Mouse (Mus musculus) ES-E14 (cell line): ENCODE measurements around the gene Hdgfl2. TPM values are rescaled to one million over a fixed set of nuclear protein-coding genes. Genes with fewer than 3 reads are reported as not detected.
A peak's percentile ranks its signal among the peaks of the same experiment; 100 is the strongest.

Experiments
- DNase-seq: peaks from one replicate; pipeline ENCODE4 v3.0.0-alpha.2; 2013; ENCODE audit warnings: low read depth, low spot score
- H3K27ac ChIP-seq: 2 replicates; pipeline ENCODE4 v1.5.1; 2012; ENCODE audit warnings: low read depth, mild to moderate bottlenecking, low read length, moderate library complexity, mixed read lengths; ENCODE audit not compliant: poor library complexity, insufficient read depth, severe bottlenecking
- H3K36me3 ChIP-seq: 2 replicates; pipeline ENCODE4 v1.6.1; 2012; ENCODE audit warnings: mild to moderate bottlenecking, low read length, moderate library complexity, mixed read lengths; ENCODE audit not compliant: control insufficient read depth, poor library complexity, insufficient read depth, severe bottlenecking
- H3K4me1 ChIP-seq, 2 experiments: fragments of 150-350 bp in 1 of 2; sonication (generic) in 1 of 2; 2 replicates each; pipeline ENCODE4 v1.6.1; 2012; ENCODE audit warnings: low read length in 2 of 2, mild to moderate bottlenecking in 1 of 2, mixed read lengths in 1 of 2; ENCODE audit not compliant: control insufficient read depth in 2 of 2, insufficient read depth in 2 of 2, poor library complexity in 1 of 2
- H3K4me3 ChIP-seq, 2 experiments: fragments of 150-350 bp in 1 of 2; sonication (generic) in 1 of 2; 2 replicates each; pipeline ENCODE4 v1.5.1; 2012; ENCODE audit warnings: low read length in 2 of 2, low read depth in 1 of 2, mild to moderate bottlenecking in 1 of 2, mixed read lengths in 1 of 2; ENCODE audit not compliant: insufficient read depth in 1 of 2, poor library complexity in 1 of 2, severe bottlenecking in 1 of 2
- H3K9ac ChIP-seq: 2 replicates; pipeline ENCODE4 v1.6.1; 2012; ENCODE audit warnings: low read depth, mild to moderate bottlenecking, low read length, mixed read lengths; ENCODE audit not compliant: poor library complexity, insufficient read depth, severe bottlenecking
- H3K9me3 ChIP-seq: fragments of 150-350 bp; sonication (generic); 2 replicates; pipeline ENCODE4 v1.6.1; 2012; ENCODE audit warnings: low read depth, mild to moderate bottlenecking, low read length; ENCODE audit not compliant: control insufficient read depth, insufficient read depth
- CHD2 ChIP-seq: IDR thresholded peaks from 2 replicates; pipeline ENCODE4 v1.6.1; 2014; ENCODE audit warnings: mild to moderate bottlenecking, low read depth, low read length, inconsistent platforms
- HCFC1 ChIP-seq: IDR thresholded peaks from 2 replicates; pipeline ENCODE4 v1.6.1; 2012; ENCODE audit warnings: low read length, inconsistent platforms, borderline replicate concordance; ENCODE audit not compliant: insufficient read depth
- MAFK ChIP-seq: IDR thresholded peaks from 2 replicates; pipeline ENCODE4 v1.6.1; 2014; ENCODE audit warnings: mild to moderate bottlenecking, low read depth, low read length, inconsistent platforms; ENCODE audit not compliant: insufficient read depth
- ZC3H11A ChIP-seq: IDR thresholded peaks from 2 replicates; pipeline ENCODE4 v1.6.1; 2012; ENCODE audit warnings: low read depth, mild to moderate bottlenecking, inconsistent platforms, low read length, borderline replicate concordance
- ZNF384 ChIP-seq: IDR thresholded peaks from 2 replicates; pipeline ENCODE4 v1.6.1; 2012; ENCODE audit warnings: low read depth, low read length, inconsistent platforms
- in situ Hi-C, 2 experiments: fragments of 600-800 bp; cut with MboI; formaldehyde crosslinking; loops; one replicate each; pipeline ENCODE4 v1.15.1; 2025; ENCODE audit warnings: low sequenced_read_pairs in 2 of 2, inconsistent platforms in 1 of 2; ENCODE audit not compliant: unreplicated experiment in 2 of 2
- total RNA-seq: library from RNA; depleted of rRNA; stranded (reverse); fragments of 300-350 nt; gene quantifications from 2 replicates; pipeline ENCODE4 v1.2.3, GENCODE M21; 2012

The Hdgfl2 gene
- total RNA-seq, 1 experiment: 165 TPM

DNA sequence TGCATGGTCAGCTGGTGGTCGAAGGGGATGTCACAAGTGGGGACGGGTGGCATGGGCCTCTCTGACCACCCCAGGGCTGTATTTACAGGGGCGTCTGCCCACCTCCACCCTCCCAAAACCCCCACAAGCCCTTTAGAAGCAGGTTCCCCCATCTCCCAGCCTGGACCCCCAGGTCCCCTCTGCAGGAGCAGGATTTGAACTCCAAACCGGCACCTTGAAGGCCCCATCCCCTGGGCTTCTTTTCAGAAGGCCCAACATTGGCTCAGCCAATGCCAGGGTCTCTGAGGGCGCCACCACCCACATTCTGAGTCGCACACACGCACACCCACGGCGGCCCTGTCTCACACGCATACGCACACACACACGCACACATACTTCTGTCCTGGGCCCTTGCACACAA is 43.7 kb downstream of the Hdgfl2 start:
- no peak overlapping the region for H3K27ac ChIP-seq
- H3K9me3 ChIP-seq: no peaks in the 10 kb centered on the region
- peaks cover 0 to 2% of the 10 kb centered on the region in 2 experiments; a peak in 1 of 4 replicates for H3K4me1 ChIP-seq
- TF ChIP-seq ZNF384 (no peak), ZC3H11A (no peak), CHD2 (no peak), MAFK (no peak), HCFC1 (no peak)
- H3K9ac ChIP-seq: no peak overlapping the region
- no peak overlapping the region; a peak in 1 of 4 replicates for H3K4me3 ChIP-seq
- no peaks in the 10 kb centered on the region for H3K36me3 ChIP-seq
- in situ Hi-C loops: no loop called here
- no peak for DNase-seq

DNA sequence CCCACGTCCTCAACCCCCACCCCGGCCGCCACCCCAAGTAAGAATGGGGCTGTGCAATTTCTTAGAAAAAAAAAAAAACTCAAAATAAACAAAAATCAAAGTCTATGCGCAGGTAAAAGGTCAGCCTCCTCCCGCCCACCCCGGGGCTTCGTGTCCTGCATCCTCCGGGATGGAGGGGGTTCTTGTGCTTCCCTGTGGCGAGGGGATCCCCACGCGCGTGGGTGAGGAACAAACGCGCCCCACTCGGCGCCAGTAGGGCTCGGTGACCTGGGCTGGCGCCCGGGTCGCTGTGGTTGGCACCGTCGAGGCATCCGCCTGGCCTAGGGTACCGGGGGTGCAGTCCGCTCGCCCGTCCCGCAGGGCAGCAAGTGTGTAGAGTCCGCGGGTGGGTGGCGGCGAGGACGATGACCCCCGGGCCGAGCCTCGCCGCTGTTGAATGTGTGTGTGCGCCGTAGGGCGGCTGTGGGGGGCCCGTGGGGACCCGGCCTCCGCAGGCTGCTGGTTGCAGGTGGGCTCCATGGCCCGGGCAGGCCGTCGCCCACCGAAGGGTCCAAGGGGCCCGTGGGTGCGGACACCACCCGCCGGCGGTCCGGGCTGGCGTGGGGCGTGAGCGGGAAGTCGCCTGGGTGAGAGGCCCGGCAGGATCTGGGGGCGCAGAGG is 44.4 kb downstream of the Hdgfl2 start:
- H3K27ac ChIP-seq: no peak overlapping the region
- peak overlapping the region; percentile 60 to 62 for H3K4me3 ChIP-seq
- H3K36me3 ChIP-seq: no peaks in the 10 kb centered on the region
- TF ChIP-seq ZNF384: no peak
- no peak for TF ChIP-seq HCFC1
- TF ChIP-seq MAFK: no peak
- no peak for TF ChIP-seq ZC3H11A
- TF ChIP-seq CHD2: no peak
- peak overlapping the region; percentile 46 for H3K9ac ChIP-seq
- H3K9me3 ChIP-seq: no peaks in the 10 kb centered on the region
- DNase-seq: no peak
- H3K4me1 ChIP-seq: peaks cover 0 to 2% of the 10 kb centered on the region in 2 experiments; a peak in 1 of 4 replicates
- in situ Hi-C loops: no loop called here

DNA sequence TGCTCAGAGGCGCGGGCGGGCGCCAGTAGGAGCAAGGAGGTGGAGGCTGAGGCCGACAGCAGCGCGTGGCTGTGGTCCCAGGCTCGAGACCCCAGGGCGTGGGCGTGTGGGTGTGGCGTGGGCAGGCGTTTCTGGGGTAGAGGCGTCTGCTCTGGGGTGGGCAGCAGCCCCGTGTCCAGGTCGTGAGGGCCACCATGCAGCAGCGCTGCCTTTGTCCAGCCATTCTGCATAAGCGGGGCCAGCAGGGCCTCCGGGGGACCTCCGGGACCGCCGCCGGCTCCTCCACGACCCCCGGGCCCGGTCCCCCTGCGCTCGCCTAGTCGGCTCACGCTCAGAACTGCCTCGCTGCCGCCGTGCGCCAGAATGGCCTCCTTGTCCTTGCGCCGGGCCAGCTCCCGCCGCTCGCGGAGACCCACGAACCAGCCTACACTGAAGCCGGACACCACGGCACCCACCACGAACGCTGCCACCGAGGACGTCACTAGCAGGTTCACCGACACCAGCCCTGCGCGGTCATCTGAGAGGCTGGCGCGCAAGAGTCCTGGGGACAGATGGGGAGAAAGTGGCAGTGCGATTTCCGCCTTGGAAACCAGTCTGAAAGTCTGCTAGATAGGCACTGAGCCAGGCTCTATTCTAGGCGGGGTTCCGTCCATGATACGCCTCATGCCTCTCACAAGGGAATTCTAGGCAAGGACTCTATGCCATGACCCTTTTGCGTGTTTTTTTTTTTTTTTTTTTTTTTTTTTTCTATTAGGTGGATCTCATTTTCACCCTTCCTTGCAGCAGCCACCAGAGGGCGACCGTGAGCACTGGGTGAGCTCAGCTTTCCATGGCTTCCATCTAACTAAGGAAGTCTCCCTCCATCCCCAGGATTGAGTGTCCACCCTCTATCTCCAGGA is 45.2 kb downstream of the Hdgfl2 start:
- Histone ChIP-seq H3K9ac (peak overlapping the region; percentile 46), H3K4me3 (peak overlapping the region; percentile 60 to 62), H3K4me1 (peaks cover 0 to 2% of the 10 kb centered on the region in 2 experiments; a peak in 1 of 4 replicates), H3K36me3 (no peaks in the 10 kb centered on the region), H3K27ac (no peak overlapping the region), H3K9me3 (no peaks in the 10 kb centered on the region)
- in situ Hi-C loops: no loop called here
- peak; percentile 99 for TF ChIP-seq ZNF384
- TF ChIP-seq CHD2: no peak
- TF ChIP-seq MAFK: no peak
- TF ChIP-seq ZC3H11A: peak; percentile 15; the same call in 1 of the 2 replicates
- no peak for TF ChIP-seq HCFC1
- DNase-seq: peak; percentile 77

DNA sequence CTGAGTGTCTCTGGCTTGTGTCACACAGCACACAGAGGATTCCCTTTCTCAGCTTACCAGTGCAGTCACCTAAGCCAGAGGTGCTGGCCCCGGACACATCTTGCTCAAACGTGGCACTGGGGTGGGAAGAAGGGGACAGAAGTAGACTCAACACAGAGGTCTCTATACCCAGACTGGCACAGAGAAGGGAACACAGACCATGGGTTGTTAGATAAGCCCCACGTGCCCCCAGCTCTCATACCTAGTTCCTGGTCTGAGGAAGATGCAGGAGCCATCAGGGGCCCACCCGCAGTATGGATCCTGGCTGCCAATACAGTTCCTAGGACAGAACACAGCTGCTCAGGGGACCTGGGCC is 45.8 kb downstream of the Hdgfl2 start:
- Histone ChIP-seq H3K9ac (no peak overlapping the region), H3K4me1 (peaks cover 0 to 2% of the 10 kb centered on the region in 2 experiments; a peak in 1 of 4 replicates), H3K9me3 (no peaks in the 10 kb centered on the region), H3K27ac (no peak overlapping the region), H3K4me3 (no peak overlapping the region), H3K36me3 (no peaks in the 10 kb centered on the region)
- TF ChIP-seq HCFC1: no peak
- TF ChIP-seq MAFK: no peak
- no peak for TF ChIP-seq CHD2
- no peak for DNase-seq
- in situ Hi-C loops: no loop called here
